ENCODE assay signal across 8 mouse cellular contexts in the genomic region with DNA sequence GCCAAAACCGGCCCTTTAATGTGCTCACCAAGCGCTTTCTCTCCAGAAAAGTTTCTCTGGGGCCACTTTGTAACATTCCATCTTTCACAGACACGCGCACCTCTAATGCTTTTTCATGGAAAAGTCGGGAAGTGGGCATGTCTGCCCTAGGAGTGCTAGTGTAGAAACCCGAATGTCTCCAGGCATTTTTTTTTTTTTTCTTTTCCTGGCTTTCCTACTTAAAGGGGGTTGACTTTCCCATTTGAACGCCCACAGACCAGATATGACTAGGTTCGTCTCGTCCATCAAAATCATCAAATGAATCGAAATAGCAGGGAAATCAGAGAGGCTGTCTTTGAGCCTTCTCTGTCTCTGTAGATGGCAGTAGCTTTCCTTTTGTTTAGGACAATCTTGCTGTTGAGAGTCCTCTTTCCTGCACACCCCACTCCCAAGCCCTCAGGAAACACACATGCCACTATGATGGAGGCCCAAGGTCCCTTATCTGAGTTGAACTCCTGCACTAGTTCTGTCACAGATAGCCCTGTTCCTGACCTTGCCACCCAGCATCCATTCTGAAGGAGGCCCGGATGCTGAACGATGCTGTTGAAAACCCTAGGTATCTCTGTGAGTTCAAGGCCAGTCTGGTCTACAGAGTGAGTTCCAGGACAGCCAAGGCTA. TPM values are rescaled to one million over a fixed set of nuclear protein-coding genes. Genes with fewer than 3 reads are reported as not detected.
DNase-seq lines count a peak whose midpoint lies in the region; ATAC-seq and TF ChIP-seq lines count a peak whose summit lies in the region.

No protein-coding gene starts in this region.

- H3K27me3 ChIP-seq in Patski = no peaks in the 10 kb centered on the region
- H3K27me3 ChIP-seq in forebrain, embryonic 10.5 days (ENCODE audit: poor library complexity, severe bottlenecking) = no peaks in the 10 kb centered on the region
- no peaks in the 10 kb centered on the region for H3K27me3 ChIP-seq in intestine, embryonic 14.5 days (replicated peaks; ENCODE audit: control insufficient read depth, insufficient read depth, low read length)
- H3K27me3 ChIP-seq in thymus, adult 2 months (ENCODE audit: control insufficient read depth, insufficient read depth, low read length) = no peaks in the 10 kb centered on the region

- peak overlapping the region; percentile 97 for H3K27ac ChIP-seq in gastrocnemius, adult 2 months
- peak overlapping the region; percentile 95 for H3K27ac ChIP-seq in forebrain, embryonic 10.5 days
- H3K27ac ChIP-seq in intestine, embryonic 14.5 days (ENCODE audit: low read depth) = peak overlapping the region; percentile 94
- peak overlapping the region; percentile 78 for H3K27ac ChIP-seq in thymus, adult 2 months (ENCODE audit: control insufficient read depth, insufficient read depth, low read length)

- 24% methylated on average over 12 of the region's 12 CpGs for WGBS in forebrain, embryonic 10.5 days
- WGBS in intestine, embryonic 14.5 days = 15% methylated on average over 12 of the region's 12 CpGs
- WGBS in thymus, adult 2 months = 7% methylated on average over 12 of the region's 12 CpGs

- H3K4me2 ChIP-seq in intestine, embryonic 14.5 days (ENCODE audit: low read length) = peak overlapping the region; percentile 80

- POLR2A ChIA-PET in Patski (lab: Charles Lee) = no interaction called here

- in situ Hi-C loops in Patski (cut with MboI; ENCODE audit: low pct_unique_long_range_greater_than_20kb) = no loop called here

- H3K36me3 ChIP-seq in forebrain, embryonic 10.5 days (replicated peaks) = peaks cover 27% of the 10 kb centered on the region
- peaks cover 8% of the 10 kb centered on the region for H3K36me3 ChIP-seq in intestine, embryonic 14.5 days (ENCODE audit: control insufficient read depth, insufficient read depth, low read length)
- H3K36me3 ChIP-seq in thymus, adult 2 months (ENCODE audit: control insufficient read depth, insufficient read depth, low read length) = no peaks in the 10 kb centered on the region

- ATAC-seq in Patski = peak; percentile 17
- ATAC-seq in intestine, embryonic 14.5 days (replicated peaks; ENCODE audit: low FRiP score, low TSS enrichment, low read depth) = no peak; the same call in 1 of the 2 replicates
- ATAC-seq in megakaryocyte progenitor cell, adult 5-6 weeks (replicated peaks; ENCODE audit: poor library complexity) = peak; percentile 27

- H3K9ac ChIP-seq in intestine, embryonic 14.5 days (ENCODE audit: low read length) = peak overlapping the region; percentile 56

- peak overlapping the region; percentile 99 for H3K4me3 ChIP-seq in gastrocnemius, adult 2 months
- peak overlapping the region; percentile 90 for H3K4me3 ChIP-seq in forebrain, embryonic 10.5 days
- H3K4me3 ChIP-seq in intestine, embryonic 14.5 days (ENCODE audit: low read depth, low read length) = peak overlapping the region; percentile 77
- H3K4me3 ChIP-seq in thymus, adult 2 months (ENCODE audit: control insufficient read depth, insufficient read depth, low read length) = peak overlapping the region; percentile 48

- CTCF ChIA-PET in Patski (lab: Charles Lee) = interaction anchor here (0.8 to 0.9 kb wide), 2 partner anchors 58 to 204 kb away, joined by 3 read pairs; no protein-coding TSS in a partner anchor

- peaks cover 24% of the 10 kb centered on the region for H3K4me1 ChIP-seq in forebrain, embryonic 10.5 days
- H3K4me1 ChIP-seq in intestine, embryonic 14.5 days (replicated peaks; ENCODE audit: control insufficient read depth, insufficient read depth, low read length) = peaks cover 17% of the 10 kb centered on the region
- H3K4me1 ChIP-seq in thymus, adult 2 months (replicated peaks; ENCODE audit: control insufficient read depth, insufficient read depth, low read length) = peaks cover 8% of the 10 kb centered on the region

- H3K9me3 ChIP-seq in forebrain, embryonic 10.5 days = peaks cover 9% of the 10 kb centered on the region; the same call in 1 of the 2 replicates
- no peaks in the 10 kb centered on the region for H3K9me3 ChIP-seq in intestine, embryonic 14.5 days (ENCODE audit: control insufficient read depth, low read length)

- no peak for DNase-seq in gastrocnemius, adult 2 months
- no peak for DNase-seq in gastrocnemius, postnatal 36 days
- no peak for DNase-seq in Patski (ENCODE audit: low read depth, low spot score)
- DNase-seq in forebrain, embryonic 10.5 days (ENCODE audit: extremely low spot score, low spot score) = peak; percentile 32
- peak; percentile 70 for DNase-seq in intestine, embryonic 14.5 days (ENCODE audit: low spot score)
- DNase-seq in thymus, adult 2 months = peak; percentile 8
- no peak for DNase-seq in layer of hippocampus, adult 11-12 months (ENCODE audit: low spot score)

- TF ChIP-seq POLR2A in thymus, adult 2 months (IDR thresholded peaks at IDR 0.05; ENCODE audit: control insufficient read depth, extremely low read depth, insufficient read depth, low read length, poor library complexity) = no peak

- intact Hi-C loops in gastrocnemius, adult 2 months (cut with DNase I) = no loop called here
- intact Hi-C loops in gastrocnemius, postnatal 36 days (cut with DNase I) = no loop called here

- TF ChIP-seq CTCF in gastrocnemius, adult 2 months (IDR thresholded peaks at IDR 0.05) = no peak
- TF ChIP-seq CTCF in Patski (IDR thresholded peaks at IDR 0.05) = no peak
- no peak for TF ChIP-seq CTCF in thymus, adult 2 months (IDR thresholded peaks at IDR 0.05; ENCODE audit: borderline replicate concordance, control insufficient read depth, extremely low read depth, insufficient read depth, low read length, poor library complexity)

RNA-seq across cellular contexts. Expression of gene Srrm1, which starts 0.8 kb away (rescaled TPM):
- total RNA-seq in gastrocnemius, adult 2 months (2021) = 10 to 100 TPM; 68.8 to 71.7 TPM
- 10 to 100 TPM; 51.5 to 59.3 TPM for total RNA-seq in gastrocnemius, postnatal 36 days (2021)
- 102 TPM for polyA plus RNA-seq in Patski (2021)
- polyA plus RNA-seq in forebrain, embryonic 10.5 days (2016; fragmentation: Nextera tagmentation; extraction: Ambion mirVana) = 235 and 240 TPM in 2 replicates
- polyA plus RNA-seq in intestine, embryonic 14.5 days (2014; fragmentation: Nextera tagmentation; extraction: Ambion mirVana) = 201 and 215 TPM in 2 replicates
- total RNA-seq in megakaryocyte progenitor cell, adult 5-6 weeks (2015) = 204 and 218 TPM in 2 replicates
- total RNA-seq in megakaryocyte progenitor cell, adult 5-6 weeks (2017) = 112 and 141 TPM in 2 replicates
- polyA plus RNA-seq in thymus, adult 2 months (2012; rRNA removed) = 41.0 and 50.0 TPM in 2 replicates

RNA-seq across cellular contexts. Expression of gene Ncmap, which starts 44.1 kb away (rescaled TPM):
- 1 to 10 TPM; 1.5 TPM for total RNA-seq in gastrocnemius, adult 2 months (2021)
- total RNA-seq in gastrocnemius, postnatal 36 days (2021) = 1 to 10 TPM; 2.2 to 4.9 TPM
- polyA plus RNA-seq in Patski (2021) = not detected
- 0.40 and 0.52 TPM in 2 replicates for polyA plus RNA-seq in forebrain, embryonic 10.5 days (2016; fragmentation: Nextera tagmentation; extraction: Ambion mirVana)
- 10.8 and 11.8 TPM in 2 replicates for polyA plus RNA-seq in intestine, embryonic 14.5 days (2014; fragmentation: Nextera tagmentation; extraction: Ambion mirVana)
- 0.25 TPM in 1 of 2 replicates, not detected in the other for total RNA-seq in megakaryocyte progenitor cell, adult 5-6 weeks (2015)
- not detected in 2 replicates for total RNA-seq in megakaryocyte progenitor cell, adult 5-6 weeks (2017)
- 0.96 and 2.0 TPM in 2 replicates for polyA plus RNA-seq in thymus, adult 2 months (2012; rRNA removed)

Comparison
In these comparisons a context has a peak if more than half of its experiments do, and no peak if none do; other contexts are left out.
1. DNase-seq: peak in forebrain, embryonic 10.5 days (single experiment), intestine, embryonic 14.5 days (single experiment) and thymus, adult 2 months (single experiment); none in gastrocnemius, adult 2 months (single experiment), gastrocnemius, postnatal 36 days (0 of 2), Patski (single experiment) and layer of hippocampus, adult 11-12 months (single experiment).
2. H3K4me3 ChIP-seq: peak in every context shown above with its lines; median percentile 99 in gastrocnemius, adult 2 months; 90 in forebrain, embryonic 10.5 days; 77 in intestine, embryonic 14.5 days; 48 in thymus, adult 2 months.
3. Peak in every context shown above with its lines, with median percentiles within 50 percentile points of each other: H3K27ac ChIP-seq.